Mouse (Mus musculus) effector memory CD4-positive, alpha-beta T cell, adult 5 months (primary cell): Measurements from ENCODE around the gene Spr. TPM values are rescaled to one million over a fixed set of nuclear protein-coding genes. Genes with fewer than 3 reads are reported as not detected.

Source experiments
- polyA plus RNA-seq: library from polyadenylated mRNA; unstranded; fragments of 100-300 nt; shearing (Covaris generic); gene quantifications from one replicate; pipeline ENCODE4 v1.2.1, GENCODE M21; 2017

Spr gene
- polyA plus RNA-seq, result 45.5 TPM

GRCm38 (mm10) chr6:85137217-85138035 is at the start of gene Spr:
Gene Spr (minus strand): TSS chr6:85137766.

Other genes starting within 250 kb of the Spr start
- gene Exoc6b, start 68.3 kb downstream of the Spr start, polyA plus RNA-seq, result 35.6 TPM
- not detected for gene Emx1, start 49.7 kb upstream of the Spr start, polyA plus RNA-seq
- gene Sfxn5, start 195.7 kb upstream of the Spr start, polyA plus RNA-seq, result 0.50 TPM
- gene Rab11fip5, start 236.9 kb upstream of the Spr start, polyA plus RNA-seq, result 0.92 TPM